Mouse (Mus musculus): Measurements from ENCODE around the gene Tmem107.

DNA sequence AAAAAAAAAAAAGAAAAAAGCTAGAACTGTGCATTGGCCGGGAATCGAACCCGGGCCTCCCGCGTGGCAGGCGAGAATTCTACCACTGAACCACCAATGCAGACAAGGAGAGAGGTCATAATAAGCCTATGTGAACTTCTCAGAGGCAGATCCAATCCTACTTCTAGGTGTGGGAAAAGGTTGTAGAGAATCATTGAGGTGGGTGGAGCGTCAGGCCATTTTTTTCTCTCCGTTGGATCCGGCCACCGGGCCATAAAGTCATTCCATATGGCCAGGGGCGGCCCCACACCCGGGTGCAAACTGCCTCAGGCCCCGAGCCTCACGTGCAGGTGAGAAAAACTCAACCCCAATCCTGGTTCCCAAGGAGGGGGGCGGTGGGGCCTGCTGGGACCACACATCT lies 48.2 kb downstream of the Tmem107 start:
- TF ChIP-seq CTCF (IDR thresholded peaks at IDR 0.05; ENCODE audit: borderline replicate concordance, control insufficient read depth, extremely low read depth, insufficient read depth, low read length, poor library complexity) (no peak), POLR2A (IDR thresholded peaks at IDR 0.05; ENCODE audit: control insufficient read depth, extremely low read depth, insufficient read depth, low read length, poor library complexity) (no peak)
